Mouse (Mus musculus) embryonic fibroblast, embryonic 13.5 days (primary cell): ENCODE results near the gene Gpc4. TPM values are rescaled to one million over a fixed set of nuclear protein-coding genes. Genes with fewer than 3 reads are reported as not detected.

Experiments
- H3K27ac ChIP-seq: 2 replicates; pipeline ENCODE4 v1.5.1; 2012; ENCODE audit warnings: low read length, control low read depth, inconsistent platforms; ENCODE audit not compliant: insufficient read depth
- H3K4me1 ChIP-seq: 2 replicates; pipeline ENCODE4 v1.6.1; 2011; ENCODE audit warnings: low read length; ENCODE audit not compliant: control insufficient read depth, insufficient read depth
- H3K4me3 ChIP-seq: 2 replicates; pipeline ENCODE4 v1.5.1; 2011; ENCODE audit warnings: mild to moderate bottlenecking, control low read depth, low read length; ENCODE audit not compliant: insufficient read depth
- CTCF ChIP-seq: IDR thresholded peaks from 2 replicates; pipeline ENCODE4 v1.5.1; 2011; ENCODE audit warnings: mild to moderate bottlenecking, control low read depth, low read length, moderate library complexity, borderline replicate concordance; ENCODE audit not compliant: insufficient read depth
- POLR2A ChIP-seq: IDR thresholded peaks from 2 replicates; pipeline ENCODE4 v1.6.1; 2011; ENCODE audit warnings: low read depth, mild to moderate bottlenecking, control low read depth, low read length, moderate library complexity
- polyA plus RNA-seq: library from polyadenylated mRNA; stranded (reverse); fragments of >200 nt; gene quantifications from 2 replicates; pipeline ENCODE4 v1.2.4, GENCODE M21; 2011; ENCODE audit warnings: low read depth; ENCODE audit not compliant: missing spikeins, insufficient read length

Gpc4 gene
- polyA plus RNA-seq, 1 experiment: 232 TPM

- H3K4me1 ChIP-seq: no peaks in the 10 kb centered on the region
- H3K27ac ChIP-seq: no peak overlapping the region
- TF ChIP-seq POLR2A: no peak
- no peak for TF ChIP-seq CTCF
- H3K4me3 ChIP-seq: no peak overlapping the region
Measured at GRCm38 (mm10) chrX:52165555-52165938, 495 bp upstream of the Gpc4 start.

- Histone ChIP-seq H3K4me3 (peak overlapping the region; percentile 95), H3K4me1 (no peaks in the 10 kb centered on the region), H3K27ac (peak overlapping the region; percentile 61; the same call in 1 of the 2 replicates)
- TF ChIP-seq POLR2A (no peak), CTCF (no peak)
Measured at GRCm38 (mm10) chrX:52164134-52164737, 816 bp downstream of the Gpc4 start.

GRCm38 (mm10) chrX:52163418-52164133 lies 1.5 kb downstream of the Gpc4 start:
- TF ChIP-seq POLR2A: no peak
- TF ChIP-seq CTCF: no peak
- peak overlapping the region; percentile 95 for H3K4me3 ChIP-seq

GRCm38 (mm10) chrX:52162756-52163155 lies 2.3 kb downstream of the Gpc4 start:
- TF ChIP-seq CTCF (no peak), POLR2A (no peak)
- H3K4me1 ChIP-seq: no peaks in the 10 kb centered on the region
- H3K27ac ChIP-seq: no peak overlapping the region
- peak overlapping the region; percentile 95 for H3K4me3 ChIP-seq

More at GRCm38 (mm10) chrX:52163418-52164133, 1.5 kb downstream of the Gpc4 start:
- H3K27ac ChIP-seq: peak overlapping the region; percentile 61
- no peaks in the 10 kb centered on the region for H3K4me1 ChIP-seq

GRCm38 (mm10) chrX:52162206-52162605 lies 2.8 kb downstream of the Gpc4 start:
- Histone ChIP-seq H3K4me3 (peak overlapping the region; percentile 95), H3K4me1 (no peaks in the 10 kb centered on the region), H3K27ac (no peak overlapping the region)
- TF ChIP-seq CTCF (no peak), POLR2A (no peak)

GRCm38 (mm10) chrX:52159621-52160020 lies 5.4 kb downstream of the Gpc4 start:
- no peak overlapping the region for H3K4me3 ChIP-seq
- TF ChIP-seq POLR2A: no peak
- H3K4me1 ChIP-seq: no peaks in the 10 kb centered on the region
- no peak overlapping the region for H3K27ac ChIP-seq

GRCm38 (mm10) chrX:52155408-52155953 lies 9.6 kb downstream of the Gpc4 start:
- H3K4me3 ChIP-seq: no peak overlapping the region
- no peak overlapping the region for H3K27ac ChIP-seq
- TF ChIP-seq CTCF: no peak
- TF ChIP-seq POLR2A: no peak
- H3K4me1 ChIP-seq: no peaks in the 10 kb centered on the region; the same call in 1 of the 2 replicates

- no peak overlapping the region for H3K4me3 ChIP-seq
- TF ChIP-seq CTCF: no peak
- TF ChIP-seq POLR2A: no peak
- H3K27ac ChIP-seq: no peak overlapping the region
- no peaks in the 10 kb centered on the region; the same call in 1 of the 2 replicates for H3K4me1 ChIP-seq
Measured at GRCm38 (mm10) chrX:52154821-52155220, 10.2 kb downstream of the Gpc4 start.

- H3K27ac ChIP-seq: peak overlapping the region; percentile 38; the same call in 1 of the 2 replicates
- TF ChIP-seq POLR2A (no peak), CTCF (no peak)
- H3K4me3 ChIP-seq: no peak overlapping the region
- H3K4me1 ChIP-seq: no peaks in the 10 kb centered on the region; the same call in 1 of the 2 replicates
Measured at GRCm38 (mm10) chrX:52153451-52153850, 11.6 kb downstream of the Gpc4 start.

GRCm38 (mm10) chrX:52152961-52153360 lies 12.1 kb downstream of the Gpc4 start:
- H3K4me1 ChIP-seq: no peaks in the 10 kb centered on the region; the same call in 1 of the 2 replicates
- no peak overlapping the region for H3K27ac ChIP-seq
- H3K4me3 ChIP-seq: no peak overlapping the region
- no peak for TF ChIP-seq CTCF
- TF ChIP-seq POLR2A: no peak
